Mouse (Mus musculus) myocyte (in vitro differentiated cells): ENCODE data around the gene Hrasls5. TPM values are rescaled to one million over a fixed set of nuclear protein-coding genes. Genes with fewer than 3 reads are reported as not detected.

Experiments used
- H3K27me3 ChIP-seq: one replicate; pipeline ENCODE4 v1.6.1; 2011; ENCODE audit not compliant: control insufficient read depth, insufficient read depth, insufficient read length
- H3K36me3 ChIP-seq: one replicate; pipeline ENCODE4 v1.6.1; 2011; ENCODE audit not compliant: control insufficient read depth, insufficient read depth
- H3K4me2 ChIP-seq: one replicate; pipeline ENCODE4 v1.6.1; 2011; ENCODE audit warnings: low read depth, control low read depth
- H3K4me3 ChIP-seq: one replicate; pipeline ENCODE4 v1.5.1; 2011; ENCODE audit warnings: mild to moderate bottlenecking, control low read depth, moderate library complexity
- H3K79me2 ChIP-seq: one replicate; pipeline ENCODE4 v1.6.1; 2011; ENCODE audit not compliant: control insufficient read depth, insufficient read depth
- H3ac ChIP-seq: one replicate; pipeline ENCODE4 v1.6.1; 2011; ENCODE audit not compliant: control insufficient read depth, insufficient read length
- CEBPB ChIP-seq: IDR thresholded peaks from 2 replicates; pipeline ENCODE4 v1.6.1; 2011; ENCODE audit warnings: mild to moderate bottlenecking, moderate library complexity; ENCODE audit not compliant: poor library complexity, insufficient read depth, severe bottlenecking
- E2F4 ChIP-seq: IDR thresholded peaks from one replicate; pipeline ENCODE4 v1.6.1; 2011; ENCODE audit warnings: mild to moderate bottlenecking, control low read depth, moderate library complexity; ENCODE audit not compliant: insufficient read depth
- MAX ChIP-seq: IDR thresholded peaks from one replicate; pipeline ENCODE4 v1.6.1; 2011; ENCODE audit warnings: low read depth, mild to moderate bottlenecking, control low read depth
- MYOD1 ChIP-seq, 3 experiments: IDR thresholded peaks; one replicate each; pipeline ENCODE4 v1.6.1; 2011; ENCODE audit warnings: control low read depth in 2 of 3, low read depth in 2 of 3, mild to moderate bottlenecking in 2 of 3, moderate library complexity in 1 of 3; ENCODE audit not compliant: insufficient read length in 2 of 3, control insufficient read depth in 1 of 3
- MYOG ChIP-seq, 3 experiments: IDR thresholded peaks; one replicate each; pipeline ENCODE4 v1.6.1; 2011; ENCODE audit warnings: control low read depth in 2 of 3, low read depth in 2 of 3, mild to moderate bottlenecking in 2 of 3; ENCODE audit not compliant: insufficient read length in 2 of 3, control insufficient read depth in 1 of 3, insufficient read depth in 1 of 3
- POLR2A ChIP-seq: IDR thresholded peaks from one replicate; pipeline ENCODE4 v1.6.1; 2011; ENCODE audit warnings: low read depth, mild to moderate bottlenecking, control low read depth, moderate library complexity; ENCODE audit not compliant: insufficient read length
- POLR2AphosphoS2 ChIP-seq: IDR thresholded peaks from one replicate; pipeline ENCODE4 v1.6.1; 2011; ENCODE audit warnings: low read depth, control low read depth; ENCODE audit not compliant: insufficient read length
- REST ChIP-seq: IDR thresholded peaks from one replicate; pipeline ENCODE4 v1.6.1; 2011; ENCODE audit warnings: mild to moderate bottlenecking, control low read depth, moderate library complexity; ENCODE audit not compliant: insufficient read depth, insufficient read length
- SRF ChIP-seq: IDR thresholded peaks from one replicate; pipeline ENCODE4 v1.6.1; 2011; ENCODE audit warnings: low read depth; ENCODE audit not compliant: control insufficient read depth, insufficient read length
- TCF12 ChIP-seq: IDR thresholded peaks from one replicate; pipeline ENCODE4 v1.6.1; 2011; ENCODE audit warnings: mild to moderate bottlenecking, control low read depth; ENCODE audit not compliant: poor library complexity, insufficient read depth, severe bottlenecking
- TCF3 ChIP-seq: IDR thresholded peaks from one replicate; pipeline ENCODE4 v1.6.1; 2011; ENCODE audit warnings: low read depth, control low read depth; ENCODE audit not compliant: insufficient read length
- USF1 ChIP-seq: IDR thresholded peaks from one replicate; pipeline ENCODE4 v1.6.1; 2011; ENCODE audit warnings: low read depth, mild to moderate bottlenecking, control low read depth, moderate library complexity
- polyA plus RNA-seq: library from polyadenylated mRNA; unstranded; fragments of >200 nt; fragmentation: generic; extraction: Trizol; gene quantifications from one replicate; pipeline ENCODE4 v1.2.1, GENCODE M21; 2012; ENCODE audit warnings: missing spikeins

The Hrasls5 gene
- polyA plus RNA-seq, 1 experiment: 0.05 TPM

DNA sequence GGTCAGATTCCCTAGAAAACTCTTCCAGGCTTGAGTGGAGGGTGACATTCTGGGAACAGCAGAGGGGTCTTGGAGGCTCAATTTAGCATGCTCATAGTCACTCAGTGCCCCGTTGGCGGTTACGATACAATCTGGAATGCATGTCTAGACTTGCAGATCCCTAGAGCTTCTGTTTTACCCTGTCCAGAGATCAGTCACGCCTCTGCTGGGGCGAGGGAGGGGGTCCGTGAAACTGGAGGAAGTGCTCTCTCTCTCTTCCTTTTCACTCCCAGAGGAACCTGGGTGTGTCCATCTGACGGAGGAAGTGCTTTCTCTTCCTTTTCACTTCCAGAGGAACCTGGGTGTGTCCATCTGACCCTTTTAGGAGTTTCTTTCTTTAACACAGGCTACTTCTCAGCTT, 29.2 kb upstream of the Hrasls5 start:
- H3K27me3 ChIP-seq: no peaks in the 10 kb centered on the region
- no peak overlapping the region for H3ac ChIP-seq
- peaks cover 25% of the 10 kb centered on the region for H3K36me3 ChIP-seq
- H3K79me2 ChIP-seq: no peaks in the 10 kb centered on the region
- H3K4me2 ChIP-seq: no peak overlapping the region
- no peak overlapping the region for H3K4me3 ChIP-seq
- no peak for TF ChIP-seq CEBPB
- TF ChIP-seq POLR2AphosphoS2: no peak
- TF ChIP-seq TCF12: no peak
- no peak for TF ChIP-seq MAX
- TF ChIP-seq MYOG (IDR thresholded peaks at IDR 0.05; ENCODE audit: control insufficient read depth in 1 of 3, insufficient read depth in 1 of 3, insufficient read length in 2 of 3, low read depth in 2 of 3): no peak
- TF ChIP-seq REST: no peak
- no peak for TF ChIP-seq MYOD1 (IDR thresholded peaks at IDR 0.05; ENCODE audit: control insufficient read depth in 1 of 3, insufficient read length in 2 of 3, low read depth in 2 of 3)
- TF ChIP-seq E2F4: no peak
- no peak for TF ChIP-seq POLR2A
- no peak for TF ChIP-seq TCF3
- TF ChIP-seq SRF: no peak
- TF ChIP-seq USF1: no peak

DNA sequence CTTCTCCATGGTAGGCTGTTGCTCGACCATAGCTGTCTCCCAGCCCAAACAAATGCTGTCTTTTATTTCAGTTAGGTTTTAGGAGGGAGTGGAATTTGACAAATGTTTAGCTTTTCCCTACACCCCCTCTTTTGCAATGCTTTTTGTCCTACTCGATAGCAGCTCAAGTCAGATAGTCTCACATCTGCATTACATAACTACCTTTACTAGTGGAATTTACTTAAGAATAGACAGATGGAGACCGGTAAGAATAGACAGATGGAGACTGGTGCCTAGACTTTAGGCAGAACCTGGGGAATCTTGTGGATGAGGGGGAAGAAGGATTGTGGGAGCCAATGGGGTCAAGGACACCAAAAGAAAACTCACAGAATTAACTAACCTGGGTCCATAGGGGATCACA, 28.7 kb upstream of the Hrasls5 start:
- TF ChIP-seq MAX (no peak), USF1 (no peak), E2F4 (no peak), TCF3 (no peak), POLR2A (no peak), MYOD1 (IDR thresholded peaks at IDR 0.05; ENCODE audit: control insufficient read depth in 1 of 3, insufficient read length in 2 of 3, low read depth in 2 of 3) (no peak), POLR2AphosphoS2 (no peak), MYOG (IDR thresholded peaks at IDR 0.05; ENCODE audit: control insufficient read depth in 1 of 3, insufficient read depth in 1 of 3, insufficient read length in 2 of 3, low read depth in 2 of 3) (no peak), REST (no peak), SRF (no peak), TCF12 (no peak), CEBPB (no peak)
- no peak overlapping the region for H3K4me3 ChIP-seq
- no peak overlapping the region for H3K4me2 ChIP-seq

DNA sequence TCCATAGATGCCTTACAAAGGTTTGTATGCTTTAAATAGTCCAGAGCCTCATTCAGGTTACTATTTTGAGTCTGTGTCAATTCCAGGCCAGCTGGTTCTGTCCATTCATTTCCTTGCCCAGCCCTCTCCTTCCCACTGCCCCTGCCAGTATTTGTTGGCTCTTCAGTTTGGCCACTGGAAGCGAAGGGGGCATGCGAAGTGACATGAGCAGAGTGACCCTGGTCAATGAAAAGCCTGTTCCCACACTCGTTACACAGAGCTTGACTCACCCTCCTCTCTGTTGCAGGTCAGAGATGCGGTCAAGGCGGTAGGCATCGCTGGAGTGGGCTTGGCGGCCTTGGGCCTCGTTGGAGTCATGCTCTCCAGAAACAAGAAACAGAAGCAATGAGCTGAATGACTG, 27.1 kb upstream of the Hrasls5 start:
- H3K4me3 ChIP-seq: no peak overlapping the region
- peaks cover 12% of the 10 kb centered on the region for H3K36me3 ChIP-seq
- H3K4me2 ChIP-seq: no peak overlapping the region
- no peak for TF ChIP-seq E2F4
- peak in 2 of 3 experiments; percentile 29 to 72 for TF ChIP-seq MYOD1 (IDR thresholded peaks at IDR 0.05; ENCODE audit: control insufficient read depth in 1 of 3, insufficient read length in 2 of 3, low read depth in 2 of 3)
- TF ChIP-seq MYOG (IDR thresholded peaks at IDR 0.05; ENCODE audit: control insufficient read depth in 1 of 3, insufficient read depth in 1 of 3, insufficient read length in 2 of 3, low read depth in 2 of 3): no peak
- H3K27me3 ChIP-seq: no peaks in the 10 kb centered on the region
- no peak overlapping the region for H3ac ChIP-seq
- H3K79me2 ChIP-seq: no peaks in the 10 kb centered on the region

More for the DNA sequence above, 28.7 kb upstream of the Hrasls5 start:
- Histone ChIP-seq H3K79me2 (no peaks in the 10 kb centered on the region), H3K27me3 (no peaks in the 10 kb centered on the region), H3ac (no peak overlapping the region), H3K36me3 (peaks cover 25% of the 10 kb centered on the region)

DNA sequence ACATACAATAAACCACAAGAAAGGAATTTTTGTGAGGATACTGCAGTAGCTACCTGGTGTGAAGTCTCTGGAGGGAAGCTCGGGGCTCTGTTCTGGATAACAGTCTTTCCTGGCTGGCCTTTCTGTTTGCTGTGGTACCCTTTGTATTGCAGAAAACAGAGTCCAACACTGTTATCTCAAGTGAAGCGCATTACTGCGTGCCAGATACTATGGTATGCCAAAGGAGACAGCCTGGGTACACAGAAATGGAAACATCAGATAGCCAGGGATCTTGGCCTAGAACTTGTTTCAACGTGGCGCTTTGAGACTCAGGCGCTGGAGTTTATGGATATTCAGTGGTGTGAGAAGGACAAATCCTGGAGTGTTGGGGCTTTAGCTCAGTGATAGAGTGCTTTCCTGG, 26.6 kb upstream of the Hrasls5 start:
- peaks cover 7% of the 10 kb centered on the region for H3K36me3 ChIP-seq
- H3K4me3 ChIP-seq: no peak overlapping the region
- no peak overlapping the region for H3ac ChIP-seq
- no peaks in the 10 kb centered on the region for H3K27me3 ChIP-seq
- no peaks in the 10 kb centered on the region for H3K79me2 ChIP-seq
- no peak overlapping the region for H3K4me2 ChIP-seq
- TF ChIP-seq CEBPB (no peak), POLR2A (no peak), MYOD1 (IDR thresholded peaks at IDR 0.05; ENCODE audit: control insufficient read depth in 1 of 3, insufficient read length in 2 of 3, low read depth in 2 of 3) (no peak), POLR2AphosphoS2 (no peak), SRF (no peak), E2F4 (no peak), USF1 (no peak), MAX (no peak), TCF3 (no peak), MYOG (IDR thresholded peaks at IDR 0.05; ENCODE audit: control insufficient read depth in 1 of 3, insufficient read depth in 1 of 3, insufficient read length in 2 of 3, low read depth in 2 of 3) (no peak), TCF12 (no peak)

DNA sequence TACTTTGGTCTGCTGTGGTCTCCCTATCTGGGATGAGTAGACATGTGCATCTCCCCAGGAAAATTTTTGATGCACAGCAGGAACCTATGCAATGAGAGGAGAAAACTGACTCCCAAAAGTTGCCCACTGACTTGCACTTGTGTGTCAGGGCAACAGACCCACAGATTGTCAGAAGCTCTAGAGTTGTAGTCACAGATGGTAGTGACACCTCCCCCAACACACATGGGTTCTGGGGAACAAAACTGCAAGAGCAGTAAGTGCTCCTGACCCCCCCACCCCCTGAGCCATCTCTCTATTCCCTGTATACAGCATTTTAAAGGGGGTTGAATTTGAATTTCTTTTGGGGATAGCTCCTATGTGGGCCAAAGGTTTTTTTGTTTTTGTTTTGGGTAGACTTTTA, 21.5 kb upstream of the Hrasls5 start:
- Histone ChIP-seq H3K4me2 (no peak overlapping the region), H3ac (no peak overlapping the region), H3K36me3 (peaks cover 6% of the 10 kb centered on the region), H3K4me3 (no peak overlapping the region), H3K27me3 (no peaks in the 10 kb centered on the region), H3K79me2 (no peaks in the 10 kb centered on the region)
- TF ChIP-seq POLR2A (no peak), MAX (no peak), REST (no peak), CEBPB (no peak), MYOD1 (IDR thresholded peaks at IDR 0.05; ENCODE audit: control insufficient read depth in 1 of 3, insufficient read length in 2 of 3, low read depth in 2 of 3) (no peak), POLR2AphosphoS2 (no peak), TCF12 (no peak), E2F4 (no peak)
